Mouse (Mus musculus) liver, embryonic 15.5 days (tissue): ENCODE data around the gene Gm13290. TPM values are rescaled to one million over a fixed set of nuclear protein-coding genes. Genes with fewer than 3 reads are reported as not detected.

Experiments
- ATAC-seq: fragments of 200-750 bp; cut with Nextera tagmentation; 2 replicates; pipeline ENCODE4 v1.8.0; 2017; ENCODE audit warnings: moderate number of reproducible peaks, mild to moderate bottlenecking, moderate library complexity; ENCODE audit not compliant: insufficient read depth
- H3K27ac ChIP-seq: fragments of 300-500 bp; sonication (generic); replicated peaks from 2 replicates; pipeline ENCODE4 v1.5.1; 2015; ENCODE audit warnings: mild to moderate bottlenecking, inconsistent platforms
- H3K27me3 ChIP-seq: fragments of 300-500 bp; sonication (generic); 2 replicates; pipeline ENCODE4 v1.6.1; 2015; ENCODE audit warnings: mild to moderate bottlenecking, inconsistent platforms
- H3K36me3 ChIP-seq: fragments of 300-500 bp; sonication (generic); replicated peaks from 2 replicates; pipeline ENCODE4 v1.6.1; 2015; ENCODE audit warnings: moderate library complexity, mild to moderate bottlenecking, inconsistent platforms
- H3K4me1 ChIP-seq: fragments of 300-500 bp; sonication (generic); replicated peaks from 2 replicates; pipeline ENCODE4 v1.6.1; 2015; ENCODE audit warnings: inconsistent platforms
- H3K4me2 ChIP-seq: fragments of 300-500 bp; sonication (generic); 2 replicates; pipeline ENCODE4 v1.6.1; 2015; ENCODE audit warnings: moderate library complexity, mild to moderate bottlenecking, inconsistent platforms
- H3K4me3 ChIP-seq: fragments of 300-500 bp; sonication (generic); replicated peaks from 2 replicates; pipeline ENCODE4 v1.5.1; 2015; ENCODE audit warnings: mild to moderate bottlenecking, inconsistent platforms
- H3K9ac ChIP-seq: fragments of 300-500 bp; sonication (generic); 2 replicates; pipeline ENCODE4 v1.6.1; 2015; ENCODE audit warnings: moderate library complexity, mild to moderate bottlenecking, inconsistent platforms
- H3K9me3 ChIP-seq: fragments of 300-500 bp; sonication (generic); replicated peaks from 2 replicates; pipeline ENCODE4 v1.6.1; 2016; ENCODE audit warnings: inconsistent platforms
- WGBS: fragments of 180-500 bp; shearing (Covaris S2); methylation state at CpG from one replicate; pipeline ENCODE4 v1.1.7; 2015; ENCODE audit warnings: mixed read lengths; ENCODE audit not compliant: insufficient replicate concordance; 5-methylcytosine and 5-hydroxymethylcytosine counted together
- polyA plus RNA-seq: library from polyadenylated mRNA; unstranded; fragments of >200 nt; fragmentation: Nextera tagmentation; extraction: Ambion mirVana; gene quantifications from 2 replicates; pipeline ENCODE4 v1.2.1, GENCODE M21; 2015

Gene Gm13290
- polyA plus RNA-seq, 1 experiment from 2014 or later: not detected

GRCm38 (mm10) chr4:88819659-88820058 is 46.0 kb downstream of the Gm13290 start, which contains the start of gene Ifna11:
Ifna11 (plus strand) TSS chr4:88819959.
- no peaks in the 10 kb centered on the region for H3K36me3 ChIP-seq
- no peak within 1 kb of the TSS for H3K27ac ChIP-seq
- no peak within 1 kb of the TSS for H3K9ac ChIP-seq
- H3K4me2 ChIP-seq: no peak within 1 kb of the TSS
- H3K4me1 ChIP-seq: no peaks in the 10 kb centered on the region
- no peak within 1 kb of the TSS for H3K4me3 ChIP-seq
- H3K9me3 ChIP-seq: no peaks in the 10 kb centered on the region
- H3K27me3 ChIP-seq: no peaks in the 10 kb centered on the region; the same call in 1 of the 2 replicates
- WGBS: 64% methylated on average over 1 of the region's 1 CpGs
- no peak for ATAC-seq

DNA sequence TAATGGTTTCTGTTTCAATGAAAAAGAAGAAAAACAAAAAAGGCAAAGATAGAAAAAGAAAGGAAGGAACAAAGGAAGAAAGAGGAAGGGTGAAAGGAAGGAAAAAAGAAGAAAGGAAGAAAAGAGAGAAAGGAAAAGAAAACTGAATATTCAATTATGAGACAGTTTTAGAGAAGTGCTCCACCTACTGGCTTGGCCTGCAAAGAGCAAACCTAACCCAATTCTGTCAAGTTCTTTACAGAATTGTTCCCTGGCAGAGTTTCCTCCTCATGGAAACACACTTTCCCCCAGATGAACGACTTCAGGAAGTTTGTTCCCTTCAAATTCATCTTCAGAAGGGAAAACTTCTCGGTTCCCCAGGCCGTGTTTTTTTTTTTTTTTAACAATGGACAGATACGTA is 49.4 kb downstream of the Gm13290 start:
- Histone ChIP-seq H3K9ac (no peak overlapping the region), H3K27me3 (no peaks in the 10 kb centered on the region), H3K9me3 (no peaks in the 10 kb centered on the region), H3K4me3 (no peak overlapping the region), H3K36me3 (no peaks in the 10 kb centered on the region), H3K4me1 (no peaks in the 10 kb centered on the region), H3K4me2 (no peak overlapping the region), H3K27ac (no peak overlapping the region)
- WGBS: 19% methylated on average over 4 of the region's 4 CpGs
- no peak for ATAC-seq

Other genes with a start within 250 kb of the Gm13290 start
- gene Ifna15, start 215.6 kb upstream of the Gm13290 start, polyA plus RNA-seq: not detected in 2 replicates
- not detected in 2 replicates for gene Ifna14, start 202.0 kb upstream of the Gm13290 start, polyA plus RNA-seq
- not detected in 2 replicates for gene Ifna9, start 181.4 kb upstream of the Gm13290 start, polyA plus RNA-seq
- gene Ifna12, start 170.5 kb upstream of the Gm13290 start, polyA plus RNA-seq: not detected in 2 replicates
- not detected in 2 replicates for gene C87499, start 139.4 kb upstream of the Gm13290 start, polyA plus RNA-seq
- not detected in 2 replicates for gene Ifna13, start 129.4 kb upstream of the Gm13290 start, polyA plus RNA-seq
- gene Ifna16, start 96.9 kb upstream of the Gm13290 start, polyA plus RNA-seq: not detected in 2 replicates
- gene Ifna2, start 89.9 kb upstream of the Gm13290 start, polyA plus RNA-seq: not detected in 2 replicates
- gene Ifnab, start 82.5 kb upstream of the Gm13290 start, polyA plus RNA-seq: not detected in 2 replicates
- gene Gm26566, start 52.0 kb upstream of the Gm13290 start, polyA plus RNA-seq: 0.20 and 0.51 TPM in 2 replicates
- gene Klhl9, start 51.4 kb upstream of the Gm13290 start, polyA plus RNA-seq: 22.3 and 22.6 TPM in 2 replicates
- gene Gm13271, start 19.0 kb upstream of the Gm13290 start, polyA plus RNA-seq: not detected in 2 replicates
- gene Gm13283, start 13.7 kb upstream of the Gm13290 start, polyA plus RNA-seq: not detected in 2 replicates
- gene Gm13289, start 3.1 kb downstream of the Gm13290 start, polyA plus RNA-seq: not detected in 2 replicates
- gene Gm13272, start 6.0 kb downstream of the Gm13290 start, polyA plus RNA-seq: not detected in 2 replicates
- not detected in 2 replicates for gene Ifnz, start 8.3 kb downstream of the Gm13290 start, polyA plus RNA-seq
- not detected in 2 replicates for gene Gm13276, start 11.9 kb downstream of the Gm13290 start, polyA plus RNA-seq
- not detected in 2 replicates for gene Gm13277, start 14.8 kb downstream of the Gm13290 start, polyA plus RNA-seq
- not detected in 2 replicates for gene Gm13278, start 17.7 kb downstream of the Gm13290 start, polyA plus RNA-seq
- not detected in 2 replicates for gene Gm13275, start 20.7 kb downstream of the Gm13290 start, polyA plus RNA-seq
- not detected in 2 replicates for gene Gm13279, start 23.6 kb downstream of the Gm13290 start, polyA plus RNA-seq
- 0.20 TPM in 1 of 2 replicates, not detected in the other for gene Gm13285, start 25.8 kb downstream of the Gm13290 start, polyA plus RNA-seq
- gene Gm13287, start 29.4 kb downstream of the Gm13290 start, polyA plus RNA-seq: not detected in 2 replicates
- gene Gm13288, start 31.7 kb downstream of the Gm13290 start, polyA plus RNA-seq: not detected in 2 replicates
- not detected in 2 replicates for gene Ifna7, start 42.4 kb downstream of the Gm13290 start, polyA plus RNA-seq
- gene Ifna11, start 46.1 kb downstream of the Gm13290 start, polyA plus RNA-seq: not detected in 2 replicates
- not detected in 2 replicates for gene Ifna6, start 53.6 kb downstream of the Gm13290 start, polyA plus RNA-seq
- not detected in 2 replicates for gene Ifna5, start 61.7 kb downstream of the Gm13290 start, polyA plus RNA-seq
- gene Ifna4, start 68.0 kb downstream of the Gm13290 start, polyA plus RNA-seq: not detected in 2 replicates
- not detected in 2 replicates for gene Ifna1, start 76.3 kb downstream of the Gm13290 start, polyA plus RNA-seq
- gene Ifne, start 106.4 kb downstream of the Gm13290 start, polyA plus RNA-seq: not detected in 2 replicates